Comparison of ENCODE assay signal across 8 mouse cellular contexts in genomic region chr7:110614133-110615063, GRCm38 (mm10). TPM values are rescaled to one million over a fixed set of nuclear protein-coding genes. Genes with fewer than 3 reads are reported as not detected.
DNase-seq lines count a peak whose midpoint lies in the region; ATAC-seq and TF ChIP-seq lines count a peak whose summit lies in the region.

TSS of gene Sbf2 (minus strand) at chr7:110614922.

- TF ChIP-seq CTCF in embryonic fibroblast, embryonic 13.5 days (IDR thresholded peaks at IDR 0.05; ENCODE audit: borderline replicate concordance, insufficient read depth, low read length), result no peak
- TF ChIP-seq CTCF in kidney, postnatal 0 days (IDR thresholded peaks at IDR 0.05; ENCODE audit: low read depth), result peak; percentile 21; the same call in 1 of the 2 replicates
- TF ChIP-seq CTCF in testis, adult 2 months (IDR thresholded peaks at IDR 0.05; ENCODE audit: control insufficient read depth, insufficient read depth, insufficient replicate concordance, low read depth, low read length), result no peak

- no peaks in the 10 kb centered on the region for H3K9me3 ChIP-seq in heart, embryonic 12.5 days (replicated peaks)
- H3K9me3 ChIP-seq in kidney, postnatal 0 days (replicated peaks; ENCODE audit: low read length), result no peaks in the 10 kb centered on the region
- H3K9me3 ChIP-seq in liver, embryonic 12.5 days (replicated peaks), result no peaks in the 10 kb centered on the region
- H3K9me3 ChIP-seq in neural tube, embryonic 12.5 days, result no peaks in the 10 kb centered on the region

- peak within 1 kb of the TSS; percentile 95 for H3K9ac ChIP-seq in heart, embryonic 12.5 days
- H3K9ac ChIP-seq in kidney, postnatal 0 days (ENCODE audit: low read depth, low read length), result peak within 1 kb of the TSS; percentile 98
- H3K9ac ChIP-seq in liver, embryonic 12.5 days, result peak within 1 kb of the TSS; percentile 64
- peak within 1 kb of the TSS; percentile 97 for H3K9ac ChIP-seq in neural tube, embryonic 12.5 days

- ATAC-seq in heart, embryonic 12.5 days (ENCODE audit: insufficient number of reproducible peaks, low FRiP score), result peak; percentile 91
- peak; percentile 94 for ATAC-seq in kidney, postnatal 0 days (replicated peaks; ENCODE audit: low FRiP score, low read depth)
- ATAC-seq in liver, embryonic 12.5 days, result peak; percentile 76
- ATAC-seq in neural tube, embryonic 12.5 days (ENCODE audit: low FRiP score, low read depth), result peak; percentile 96

- whole genome bisulfite sequencing in heart, embryonic 12.5 days, result under 1% methylated on average over 112 of the region's 127 CpGs
- under 1% methylated on average over 69 of the region's 127 CpGs for WGBS in kidney, postnatal 0 days
- WGBS in liver, embryonic 12.5 days (ENCODE audit: insufficient replicate concordance), result under 1% methylated on average over 120 of the region's 127 CpGs
- WGBS in neural tube, embryonic 12.5 days, result under 1% methylated on average over 125 of the region's 127 CpGs

- peak within 1 kb of the TSS; percentile 78 for H3K4me2 ChIP-seq in heart, embryonic 12.5 days
- peak within 1 kb of the TSS; percentile 74 for H3K4me2 ChIP-seq in kidney, postnatal 0 days (ENCODE audit: low read length)
- peak within 1 kb of the TSS; percentile 73 for H3K4me2 ChIP-seq in liver, embryonic 12.5 days
- peak within 1 kb of the TSS; percentile 82 for H3K4me2 ChIP-seq in neural tube, embryonic 12.5 days (replicated peaks)

- peak within 1 kb of the TSS; percentile 87 for H3K27ac ChIP-seq in embryonic fibroblast, embryonic 13.5 days (ENCODE audit: insufficient read depth, low read length)
- peak within 1 kb of the TSS; percentile 97 for H3K27ac ChIP-seq in heart, embryonic 12.5 days (ENCODE audit: poor library complexity, severe bottlenecking)
- peak within 1 kb of the TSS; percentile 100 for H3K27ac ChIP-seq in kidney, postnatal 0 days
- H3K27ac ChIP-seq in liver, embryonic 12.5 days, result peak within 1 kb of the TSS; percentile 89
- peak within 1 kb of the TSS; percentile 96 for H3K27ac ChIP-seq in neural tube, embryonic 12.5 days
- H3K27ac ChIP-seq in testis, adult 2 months (ENCODE audit: control insufficient read depth, insufficient read depth, low read depth, low read length), result peak within 1 kb of the TSS; percentile 98

- peak within 1 kb of the TSS; percentile 84 for H3K4me3 ChIP-seq in embryonic fibroblast, embryonic 13.5 days (ENCODE audit: insufficient read depth, low read length)
- peak within 1 kb of the TSS; percentile 94 for H3K4me3 ChIP-seq in heart, embryonic 12.5 days
- H3K4me3 ChIP-seq in kidney, postnatal 0 days (replicated peaks; ENCODE audit: low read depth, low read length), result peak within 1 kb of the TSS; percentile 96
- H3K4me3 ChIP-seq in liver, embryonic 12.5 days, result peak within 1 kb of the TSS; percentile 62
- H3K4me3 ChIP-seq in neural tube, embryonic 12.5 days, result peak within 1 kb of the TSS; percentile 94
- H3K4me3 ChIP-seq in testis, adult 2 months (ENCODE audit: control insufficient read depth, low read depth, low read length), result peak within 1 kb of the TSS; percentile 96

- TF ChIP-seq POLR2A in embryonic fibroblast, embryonic 13.5 days (IDR thresholded peaks at IDR 0.05; ENCODE audit: low read depth, low read length), result peak; percentile 70
- TF ChIP-seq POLR2A in testis, adult 2 months (IDR thresholded peaks at IDR 0.05; ENCODE audit: control insufficient read depth, low read depth, low read length), result peak; percentile 76

- H3K27me3 ChIP-seq in heart, embryonic 12.5 days (replicated peaks), result no peaks in the 10 kb centered on the region
- no peaks in the 10 kb centered on the region for H3K27me3 ChIP-seq in kidney, postnatal 0 days (ENCODE audit: insufficient read depth, low read length)
- H3K27me3 ChIP-seq in liver, embryonic 12.5 days (replicated peaks), result peaks cover 81% of the 10 kb centered on the region
- no peaks in the 10 kb centered on the region for H3K27me3 ChIP-seq in neural tube, embryonic 12.5 days (replicated peaks)
- no peaks in the 10 kb centered on the region for H3K27me3 ChIP-seq in testis, adult 2 months (ENCODE audit: control insufficient read depth, insufficient read depth, low read length)

- H3K4me1 ChIP-seq in embryonic fibroblast, embryonic 13.5 days (ENCODE audit: control insufficient read depth, insufficient read depth, low read length), result peaks cover 2% of the 10 kb centered on the region; the same call in 1 of the 2 replicates
- peaks cover 35% of the 10 kb centered on the region for H3K4me1 ChIP-seq in heart, embryonic 12.5 days (replicated peaks)
- peaks cover 16% of the 10 kb centered on the region for H3K4me1 ChIP-seq in kidney, postnatal 0 days (replicated peaks; ENCODE audit: insufficient read depth, low read length)
- peaks cover 38% of the 10 kb centered on the region for H3K4me1 ChIP-seq in liver, embryonic 12.5 days
- peaks cover 15% of the 10 kb centered on the region for H3K4me1 ChIP-seq in neural tube, embryonic 12.5 days
- H3K4me1 ChIP-seq in testis, adult 2 months (ENCODE audit: control insufficient read depth, insufficient read depth, low read length), result peaks cover 14% of the 10 kb centered on the region

- DNase-seq in 3134 (ENCODE audit: extremely low read depth, insufficient read length, low spot score), result peak; percentile 89
- peak; percentile 80 for DNase-seq in adrenal gland, postnatal 25 days
- peak; percentile 92 for DNase-seq in kidney, postnatal 0 days (ENCODE audit: low spot score)

- H3K36me3 ChIP-seq in heart, embryonic 12.5 days, result no peaks in the 10 kb centered on the region
- H3K36me3 ChIP-seq in kidney, postnatal 0 days (ENCODE audit: insufficient read depth, low read length), result no peaks in the 10 kb centered on the region
- H3K36me3 ChIP-seq in liver, embryonic 12.5 days, result no peaks in the 10 kb centered on the region
- H3K36me3 ChIP-seq in neural tube, embryonic 12.5 days, result no peaks in the 10 kb centered on the region
- H3K36me3 ChIP-seq in testis, adult 2 months (ENCODE audit: control insufficient read depth, insufficient read depth, low read length), result no peaks in the 10 kb centered on the region

RNA-seq across cellular contexts. Expression of gene Sbf2, which starts in this region (rescaled TPM):
- total RNA-seq in adrenal gland, postnatal 25 days (2021), result 37.3 and 57.0 TPM in 2 replicates
- 55.5 and 66.2 TPM in 2 replicates for polyA plus RNA-seq in embryonic fibroblast, embryonic 13.5 days (2011; ENCODE audit: insufficient read length, low read depth, missing spikeins)
- 39.2 and 43.3 TPM in 2 replicates for polyA plus RNA-seq in heart, embryonic 12.5 days (2016; fragmentation: Nextera tagmentation; extraction: Ambion mirVana)
- 26.9 and 27.5 TPM in 2 replicates for polyA plus RNA-seq in kidney, postnatal 0 days (2015; fragmentation: Nextera tagmentation; extraction: Ambion mirVana)
- polyA plus RNA-seq in liver, embryonic 12.5 days (2016; fragmentation: Nextera tagmentation; extraction: Ambion mirVana), result 7.2 and 9.2 TPM in 2 replicates
- 51.7 and 53.2 TPM in 2 replicates for polyA plus RNA-seq in neural tube, embryonic 12.5 days (2016; fragmentation: Nextera tagmentation; extraction: Ambion mirVana)
- 35.2 and 37.0 TPM in 2 replicates for polyA plus RNA-seq in testis, adult 2 months (2012; rRNA removed)

Comparison
In these comparisons a context has a peak if more than half of its experiments do, and no peak if none do; other contexts are left out.
1. Peak in every context shown above with its lines: DNase-seq, ATAC-seq, H3K4me3 ChIP-seq and H3K27ac ChIP-seq.